Mouse (Mus musculus) layer of hippocampus, adult 2 months (tissue): ENCODE measurements at regions not wholly inside any gene's neighbourhood (a gene's known extent, or its start where the extent isn't known, plus 50 kb on each side); places are given as distances from the start of the nearest gene placed in this dataset.

Experiments used
- DNase-seq, 2 experiments: peaks; one replicate each; pipeline ENCODE4 v3.0.0; 2022; ENCODE audit warnings: low spot score in 2 of 2
- H3K27ac ChIP-seq: fragments of 200-600 bp; 2 replicates; pipeline ENCODE4 v1.8.1; 2022
- H3K4me3 ChIP-seq: fragments of 200-600 bp; 2 replicates; pipeline ENCODE4 v1.8.1; 2022; ENCODE audit warnings: mild to moderate bottlenecking
- CTCF ChIP-seq: fragments of 200-600 bp; conservative IDR thresholded peaks from 2 replicates; pipeline ENCODE4 v1.8.1; 2022; ENCODE audit warnings: antibody characterized with exemption, mild to moderate bottlenecking, moderate library complexity

- no peak overlapping the region for H3K4me3 ChIP-seq
- no peak for TF ChIP-seq CTCF
- no peak for DNase-seq
Observed at GRCm38 (mm10) chr13:44128506-44129274, 344.1 kb downstream of the Cd83 start.

GRCm38 (mm10) chr13:44131916-44132315 lies 347.3 kb downstream of the Cd83 start:
- H3K4me3 ChIP-seq, result no peak overlapping the region
- TF ChIP-seq CTCF, result no peak
- H3K27ac ChIP-seq, result no peak overlapping the region
- DNase-seq, result no peak

More at GRCm38 (mm10) chr13:44128506-44129274, 344.1 kb downstream of the Cd83 start:
- no peak overlapping the region for H3K27ac ChIP-seq

- no peak for DNase-seq
- TF ChIP-seq CTCF, result no peak
Observed at GRCm38 (mm10) chr13:44132510-44132909, 347.9 kb downstream of the Cd83 start.

GRCm38 (mm10) chr13:44133436-44133835 lies 348.9 kb downstream of the Cd83 start:
- no peak for DNase-seq
- Histone ChIP-seq H3K27ac (no peak overlapping the region), H3K4me3 (no peak overlapping the region)
- TF ChIP-seq CTCF, result no peak

More at GRCm38 (mm10) chr13:44132510-44132909, 347.9 kb downstream of the Cd83 start:
- H3K27ac ChIP-seq, result no peak overlapping the region
- no peak overlapping the region for H3K4me3 ChIP-seq

- DNase-seq, result no peak
- Histone ChIP-seq H3K4me3 (no peak overlapping the region), H3K27ac (no peak overlapping the region)
- no peak for TF ChIP-seq CTCF
Observed at GRCm38 (mm10) chr13:44141181-44141580, 356.6 kb downstream of the Cd83 start.

GRCm38 (mm10) chr13:44145441-44145840 lies 360.9 kb downstream of the Cd83 start:
- no peak overlapping the region for H3K27ac ChIP-seq
- TF ChIP-seq CTCF, result no peak
- no peak for DNase-seq
- no peak overlapping the region for H3K4me3 ChIP-seq

GRCm38 (mm10) chr13:44147841-44148240 lies 363.3 kb downstream of the Cd83 start:
- DNase-seq, result no peak
- no peak overlapping the region for H3K4me3 ChIP-seq
- TF ChIP-seq CTCF, result 0 out of 2 replicates have a peak, but pooled peaks have one; percentile 11
- no peak overlapping the region for H3K27ac ChIP-seq

- TF ChIP-seq CTCF, result no peak
- no peak overlapping the region for H3K27ac ChIP-seq
- no peak overlapping the region for H3K4me3 ChIP-seq
- no peak for DNase-seq
Observed at GRCm38 (mm10) chr13:44149499-44149898, 364.9 kb downstream of the Cd83 start.

GRCm38 (mm10) chr13:44151526-44151925 lies 367.0 kb downstream of the Cd83 start:
- Histone ChIP-seq H3K4me3 (no peak overlapping the region), H3K27ac (no peak overlapping the region)
- DNase-seq, result no peak
- TF ChIP-seq CTCF, result no peak

- Histone ChIP-seq H3K4me3 (no peak overlapping the region), H3K27ac (no peak overlapping the region)
- DNase-seq, result no peak
- no peak for TF ChIP-seq CTCF
Observed at GRCm38 (mm10) chr13:44152806-44153613, 368.4 kb downstream of the Cd83 start.

- no peak for DNase-seq
- TF ChIP-seq CTCF, result peak; percentile 38; the same call in 1 of the 2 replicates
Observed at GRCm38 (mm10) chr13:44153784-44154183, 369.2 kb downstream of the Cd83 start.

GRCm38 (mm10) chr13:44155956-44156355 lies 371.4 kb downstream of the Cd83 start:
- H3K27ac ChIP-seq, result no peak overlapping the region
- TF ChIP-seq CTCF, result no peak
- DNase-seq, result no peak
- no peak overlapping the region for H3K4me3 ChIP-seq

More at GRCm38 (mm10) chr13:44153784-44154183, 369.2 kb downstream of the Cd83 start:
- H3K4me3 ChIP-seq, result no peak overlapping the region
- no peak overlapping the region for H3K27ac ChIP-seq

GRCm38 (mm10) chr13:44156546-44156945 lies 372.0 kb downstream of the Cd83 start:
- Histone ChIP-seq H3K27ac (no peak overlapping the region), H3K4me3 (no peak overlapping the region)
- no peak for TF ChIP-seq CTCF
- DNase-seq, result no peak
